Mouse (Mus musculus) small intestine, adult 2 months (tissue): ENCODE measurements around the gene Ephb3.

Source experiments
- CTCF ChIP-seq: fragments of 200-500 bp; IDR thresholded peaks from 2 replicates; pipeline ENCODE4 v1.5.1; 2012; ENCODE audit warnings: low read depth, mild to moderate bottlenecking, control low read depth, inconsistent platforms, low read length, moderate library complexity, mixed read lengths; ENCODE audit not compliant: insufficient replicate concordance, insufficient read length; ENCODE audit errors: extremely low read depth
- POLR2A ChIP-seq: fragments of 200-500 bp; IDR thresholded peaks from 2 replicates; pipeline ENCODE4 v1.6.1; 2012; ENCODE audit warnings: low read depth, mild to moderate bottlenecking, control low read depth, inconsistent platforms, low read length, moderate library complexity

DNA sequence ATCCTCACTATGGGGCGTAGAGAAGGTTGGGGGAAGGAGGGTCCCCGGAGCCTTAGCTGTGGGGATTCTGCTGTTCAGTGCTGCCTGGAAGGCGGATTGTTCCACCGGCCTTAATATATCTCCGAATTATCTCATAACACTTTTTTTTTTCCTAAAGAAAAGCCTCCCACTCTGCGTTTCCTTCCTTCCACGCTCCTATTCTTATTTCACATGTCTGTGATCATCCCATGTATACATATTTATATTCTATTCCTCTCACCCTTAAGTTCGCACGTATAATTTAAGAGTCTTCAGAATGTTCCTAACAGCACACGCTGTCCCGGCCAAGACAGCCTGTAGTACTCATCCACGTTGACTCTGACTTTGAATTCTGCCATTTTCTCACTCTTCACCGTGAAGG lies 35.8 kb upstream of the Ephb3 start:
- TF ChIP-seq CTCF, result no peak
- no peak for TF ChIP-seq POLR2A
